Mouse (Mus musculus): ENCODE results near the gene Camsap3. TPM values are rescaled to one million over a fixed set of nuclear protein-coding genes. Genes with fewer than 3 reads are reported as not detected.

Camsap3 gene
- 0.26 TPM for polyA plus RNA-seq (2014; fragmentation: Illumina TruSeq; extraction: RNeasy Lipid Tissue Mini Kit (QIAGEN cat#74804))

DNA sequence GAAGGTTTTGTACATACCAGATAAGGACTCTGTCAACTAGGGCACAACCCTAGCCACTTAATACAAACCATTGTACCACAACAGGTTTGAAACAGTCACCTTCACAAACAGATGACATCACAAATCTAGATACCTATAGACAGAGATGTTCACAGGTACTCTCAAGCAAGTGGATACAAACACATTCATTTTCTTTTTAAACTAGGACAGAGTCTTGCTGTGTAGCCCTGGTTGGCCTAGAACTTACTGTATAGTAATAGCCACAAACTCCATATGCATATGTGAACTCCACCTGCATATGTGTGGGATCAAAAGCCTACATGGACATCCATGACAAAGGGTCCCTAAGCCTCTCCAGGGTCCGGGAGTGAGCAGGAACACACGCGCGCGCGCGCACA, at the start of gene Camsap3:
TSS of gene Camsap3 (plus strand) at position 301 of the 398 bp plus-strand sequence.

DNA sequence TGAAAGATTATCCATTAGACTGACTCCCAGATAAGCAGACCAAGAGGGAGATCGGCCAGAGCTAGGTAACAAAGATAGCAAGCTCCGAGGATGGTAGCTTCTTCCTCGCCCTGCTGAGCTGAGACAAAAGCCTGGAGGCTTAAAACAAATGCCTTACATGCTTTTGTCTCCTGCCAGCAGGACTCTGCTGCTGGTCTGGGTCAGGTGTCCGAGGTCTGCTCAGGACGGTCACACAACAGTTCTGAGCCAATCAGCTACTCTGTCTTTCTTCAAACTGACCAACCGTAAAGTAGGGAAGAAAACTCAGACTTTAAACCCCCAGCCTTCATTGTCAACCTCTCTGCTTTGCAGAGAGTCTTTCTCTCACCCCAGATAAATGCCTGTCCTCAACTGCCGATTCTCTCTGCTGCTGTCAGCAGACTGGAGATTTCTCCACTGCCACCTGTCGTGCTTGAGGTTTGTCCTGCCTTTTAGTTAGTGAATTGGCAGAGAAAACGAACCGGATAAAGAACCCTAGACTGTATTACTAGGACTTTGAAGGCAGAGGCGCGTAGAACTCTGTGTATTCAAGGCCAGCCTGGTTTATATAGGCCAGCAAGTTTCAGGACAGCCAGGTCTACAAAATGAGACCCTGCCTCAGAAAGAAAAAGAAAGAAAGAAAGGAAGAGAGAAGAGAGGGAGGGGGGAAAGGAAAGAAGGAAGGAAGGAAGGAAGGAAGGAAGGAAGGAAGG, 19.3 kb upstream of the Camsap3 start, which contains the start of gene C330021F23Rik:
TSS of gene C330021F23Rik (plus strand) at position 350 of the 731 bp plus-strand sequence.

DNA sequence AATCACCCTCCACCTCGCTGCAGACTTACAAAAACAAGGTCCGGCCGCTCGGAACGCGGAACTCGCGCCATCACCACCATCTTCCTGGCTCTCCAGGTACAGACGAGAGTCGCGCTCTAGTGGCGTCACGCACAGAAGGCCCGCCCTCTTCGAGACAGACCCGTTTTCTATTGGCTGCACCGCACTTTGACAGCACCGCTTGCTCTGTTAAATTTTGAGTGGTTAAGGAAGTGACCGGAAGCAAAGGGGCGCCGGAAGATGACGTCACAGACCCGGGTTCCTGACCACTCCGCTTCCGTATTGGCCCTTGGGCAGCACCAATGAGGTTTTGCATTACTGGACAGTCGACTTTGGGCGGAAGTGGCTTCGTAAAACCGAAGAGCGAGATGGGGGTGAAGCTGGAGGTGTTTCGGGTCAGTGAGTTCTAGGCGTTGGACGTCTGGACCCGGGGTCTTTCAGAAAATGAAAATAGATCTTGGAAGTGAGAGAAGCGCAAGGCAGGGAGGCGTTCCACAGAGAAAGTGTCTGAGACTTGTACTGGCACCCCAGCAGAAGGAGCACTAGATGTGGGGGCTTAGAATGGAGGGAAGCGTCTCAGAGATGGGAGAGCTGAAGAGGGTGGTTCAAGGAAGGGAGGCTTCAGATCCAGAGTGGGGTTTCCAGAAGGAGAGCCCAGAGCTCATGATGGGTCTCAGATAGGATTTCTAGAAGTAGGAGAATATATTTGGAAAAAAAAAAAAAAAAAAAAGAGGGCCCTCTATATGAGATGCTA, 34.3 kb downstream of the Camsap3 start, which contains the start of the genes Xab2 and Pet100:
TSS of gene Xab2 (minus strand) at position 118 of the 772 bp plus-strand sequence.
TSS of gene Pet100 (plus strand) at position 350 of the 772 bp plus-strand sequence.

DNA sequence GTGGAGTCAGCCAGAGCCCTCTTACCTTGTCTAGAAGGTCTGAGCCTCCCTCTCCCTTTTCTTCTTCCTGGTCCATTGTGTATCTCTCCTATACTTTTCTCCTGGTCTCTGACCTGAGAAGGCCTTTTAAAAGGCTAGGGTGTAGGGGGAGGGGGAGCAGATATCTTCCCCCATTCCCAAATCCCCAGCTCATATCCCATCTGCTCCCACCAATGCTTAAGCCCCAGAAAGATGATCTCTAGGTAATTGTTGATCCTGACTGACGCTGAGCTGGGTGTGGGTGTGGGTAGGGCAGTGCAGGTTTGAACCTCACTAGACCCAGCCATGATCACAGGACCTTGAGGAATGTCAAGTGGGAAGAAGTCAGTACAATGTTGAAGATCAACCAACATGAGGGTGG, 38.4 kb downstream of the Camsap3 start, which contains the start of gene Pcp2:
TSS of gene Pcp2 (minus strand) at position 101 of the 400 bp plus-strand sequence.

DNA sequence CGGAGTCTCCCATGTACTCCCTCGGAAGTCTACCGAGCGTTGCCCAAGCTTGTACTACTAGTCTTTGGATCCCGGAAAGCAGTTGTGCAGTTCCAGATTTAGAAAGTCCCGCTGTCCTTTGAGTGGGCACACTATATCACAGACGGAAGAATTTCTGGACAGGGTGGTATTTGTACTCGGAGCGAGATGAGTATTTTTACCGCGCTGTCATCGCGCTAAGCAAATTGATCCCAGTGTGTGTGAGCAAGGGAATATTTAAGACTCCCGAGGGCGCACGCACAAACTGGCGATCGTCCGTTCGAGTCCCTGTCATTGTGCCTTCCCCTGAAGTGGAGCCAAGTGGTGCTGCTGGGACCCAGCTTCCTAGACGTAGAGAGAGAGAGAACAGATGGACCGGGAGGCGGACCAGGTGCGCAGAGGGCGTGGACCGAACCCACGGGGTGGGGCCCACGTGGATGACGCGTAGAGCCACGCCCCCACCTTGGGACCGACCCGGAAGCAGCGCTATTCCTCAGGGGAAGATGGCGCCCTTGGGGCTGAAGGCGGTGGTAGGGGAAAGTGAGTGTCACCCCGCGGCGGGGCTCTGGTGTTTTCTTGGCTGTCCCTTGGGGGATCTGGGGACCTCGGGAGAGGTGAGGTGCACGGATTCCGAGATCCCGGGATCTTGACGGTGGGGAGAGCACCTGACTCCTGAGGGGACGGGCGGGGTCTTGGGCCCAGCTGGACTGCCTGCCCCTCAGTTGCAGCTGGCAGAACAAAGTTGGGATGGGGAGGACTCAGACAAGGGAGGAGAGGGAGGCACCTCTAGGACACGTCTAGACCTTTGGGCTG, 43.8 kb downstream of the Camsap3 start, which contains the start of gene Stxbp2:
TSS of gene Stxbp2 (plus strand) at position 309 of the 831 bp plus-strand sequence.

DNA sequence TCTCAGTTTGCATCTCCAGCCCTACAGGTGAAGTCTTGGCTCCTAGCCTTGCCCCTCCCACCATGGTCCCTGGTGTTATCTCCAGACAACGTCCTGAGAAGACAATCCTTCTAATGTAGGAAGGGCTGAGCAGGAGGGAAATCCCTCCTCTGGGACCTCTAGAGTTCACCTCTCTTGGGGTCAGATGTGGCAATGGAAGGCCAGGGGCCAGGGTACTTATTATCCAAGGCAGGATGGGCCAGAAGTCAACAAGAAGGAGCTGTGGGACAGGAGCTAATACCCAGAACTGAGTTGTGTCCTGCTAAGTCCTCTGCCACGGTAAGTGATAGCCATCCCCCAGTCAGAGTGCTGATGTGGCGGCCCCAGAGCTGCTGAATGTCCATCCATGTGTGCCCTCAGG, 68.4 kb downstream of the Camsap3 start, which contains the start of gene Retn:
TSS of gene Retn (plus strand) at position 245 of the 400 bp plus-strand sequence.

Other genes with a start within 250 kb of the Camsap3 start
- gene A430078G23Rik, start 233.9 kb upstream of the Camsap3 start, polyA plus RNA-seq (2014; fragmentation: Illumina TruSeq; extraction: RNeasy Lipid Tissue Mini Kit (QIAGEN cat#74804)): not detected
- gene Arhgef18, start 194.3 kb upstream of the Camsap3 start, polyA plus RNA-seq (2014; fragmentation: Illumina TruSeq; extraction: RNeasy Lipid Tissue Mini Kit (QIAGEN cat#74804)): 6.4 TPM
- 0.54 TPM for gene Pex11g, start 119.6 kb upstream of the Camsap3 start, polyA plus RNA-seq (2014; fragmentation: Illumina TruSeq; extraction: RNeasy Lipid Tissue Mini Kit (QIAGEN cat#74804))
- gene Tex45, start 116.4 kb upstream of the Camsap3 start, polyA plus RNA-seq (2014; fragmentation: Illumina TruSeq; extraction: RNeasy Lipid Tissue Mini Kit (QIAGEN cat#74804)): not detected
- 2.7 TPM for gene Zfp358, start 94.2 kb upstream of the Camsap3 start, polyA plus RNA-seq (2014; fragmentation: Illumina TruSeq; extraction: RNeasy Lipid Tissue Mini Kit (QIAGEN cat#74804))
- 6.6 TPM for gene Mcoln1, start 86.8 kb upstream of the Camsap3 start, polyA plus RNA-seq (2014; fragmentation: Illumina TruSeq; extraction: RNeasy Lipid Tissue Mini Kit (QIAGEN cat#74804))
- 4.0 TPM for gene Pnpla6, start 71.9 kb upstream of the Camsap3 start, polyA plus RNA-seq (2014; fragmentation: Illumina TruSeq; extraction: RNeasy Lipid Tissue Mini Kit (QIAGEN cat#74804))
- 1.2 TPM for gene C330021F23Rik, start 19.3 kb upstream of the Camsap3 start, polyA plus RNA-seq (2014; fragmentation: Illumina TruSeq; extraction: RNeasy Lipid Tissue Mini Kit (QIAGEN cat#74804))
- 0.48 TPM for gene Xab2, start 34.0 kb downstream of the Camsap3 start, polyA plus RNA-seq (2014; fragmentation: Illumina TruSeq; extraction: RNeasy Lipid Tissue Mini Kit (QIAGEN cat#74804))
- gene Pet100, start 34.3 kb downstream of the Camsap3 start, polyA plus RNA-seq (2014; fragmentation: Illumina TruSeq; extraction: RNeasy Lipid Tissue Mini Kit (QIAGEN cat#74804)): 7.8 TPM
- not detected for gene Pcp2, start 38.3 kb downstream of the Camsap3 start, polyA plus RNA-seq (2014; fragmentation: Illumina TruSeq; extraction: RNeasy Lipid Tissue Mini Kit (QIAGEN cat#74804))
- gene Stxbp2, start 43.7 kb downstream of the Camsap3 start, polyA plus RNA-seq (2014; fragmentation: Illumina TruSeq; extraction: RNeasy Lipid Tissue Mini Kit (QIAGEN cat#74804)): 8.1 TPM
- gene Retn, start 68.5 kb downstream of the Camsap3 start, polyA plus RNA-seq (2014; fragmentation: Illumina TruSeq; extraction: RNeasy Lipid Tissue Mini Kit (QIAGEN cat#74804)): 6.5 TPM
- 0.51 TPM for gene Mcemp1, start 78.5 kb downstream of the Camsap3 start, polyA plus RNA-seq (2014; fragmentation: Illumina TruSeq; extraction: RNeasy Lipid Tissue Mini Kit (QIAGEN cat#74804))
- 2.0 TPM for gene Fcor, start 85.1 kb downstream of the Camsap3 start, polyA plus RNA-seq (2014; fragmentation: Illumina TruSeq; extraction: RNeasy Lipid Tissue Mini Kit (QIAGEN cat#74804))
- gene Trappc5, start 89.0 kb downstream of the Camsap3 start, polyA plus RNA-seq (2014; fragmentation: Illumina TruSeq; extraction: RNeasy Lipid Tissue Mini Kit (QIAGEN cat#74804)): 9.5 TPM
- not detected for gene Fcer2a, start 106.9 kb downstream of the Camsap3 start, polyA plus RNA-seq (2014; fragmentation: Illumina TruSeq; extraction: RNeasy Lipid Tissue Mini Kit (QIAGEN cat#74804))
- gene Clec4g, start 133.4 kb downstream of the Camsap3 start, polyA plus RNA-seq (2014; fragmentation: Illumina TruSeq; extraction: RNeasy Lipid Tissue Mini Kit (QIAGEN cat#74804)): not detected
- gene Cd209a, start 161.7 kb downstream of the Camsap3 start, polyA plus RNA-seq (2014; fragmentation: Illumina TruSeq; extraction: RNeasy Lipid Tissue Mini Kit (QIAGEN cat#74804)): 10.0 TPM

All from ovary, adult 10 weeks (tissue).